Mouse (Mus musculus): Measurements from ENCODE around the gene Tada2b. TPM values are rescaled to one million over a fixed set of nuclear protein-coding genes. Genes with fewer than 3 reads are reported as not detected.

The Tada2b gene
- total RNA-seq, 2 experiments from 2014 or later = 30.8 to 31.0 TPM

DNA sequence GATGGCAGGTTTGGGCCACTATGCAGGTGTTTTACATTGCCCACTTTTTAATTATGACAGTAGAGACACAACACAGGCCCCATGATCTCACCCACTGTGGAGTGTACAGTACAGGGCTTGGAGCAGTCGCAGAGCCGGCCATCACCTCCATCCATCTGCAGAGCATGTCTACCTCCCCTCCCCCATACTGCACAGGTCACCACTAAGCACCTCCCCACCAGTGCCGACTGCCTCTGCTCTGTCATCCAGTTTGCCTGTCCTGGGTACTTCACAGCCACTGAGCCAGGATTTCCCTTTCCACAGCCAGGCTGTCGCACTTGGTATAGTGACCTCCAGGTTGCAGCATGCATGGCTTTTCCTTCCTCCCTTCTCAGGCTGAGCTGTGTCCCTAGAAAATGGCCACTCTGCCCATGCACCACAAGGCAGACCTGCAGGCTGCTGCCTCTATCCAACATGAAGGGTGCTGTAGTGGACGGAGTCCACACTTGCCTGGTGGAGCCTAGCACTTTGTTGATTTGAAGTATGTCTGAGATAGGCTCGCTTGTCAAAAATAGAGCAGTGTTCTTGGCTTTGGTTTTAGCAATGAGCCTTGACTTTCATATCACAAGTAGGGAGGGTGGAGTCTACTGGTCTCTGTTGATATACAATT lies 34.3 kb downstream of the Tada2b start:
- DNase-seq = no peak
- intact Hi-C loops (cut with DNase I) = no loop called here

DNA sequence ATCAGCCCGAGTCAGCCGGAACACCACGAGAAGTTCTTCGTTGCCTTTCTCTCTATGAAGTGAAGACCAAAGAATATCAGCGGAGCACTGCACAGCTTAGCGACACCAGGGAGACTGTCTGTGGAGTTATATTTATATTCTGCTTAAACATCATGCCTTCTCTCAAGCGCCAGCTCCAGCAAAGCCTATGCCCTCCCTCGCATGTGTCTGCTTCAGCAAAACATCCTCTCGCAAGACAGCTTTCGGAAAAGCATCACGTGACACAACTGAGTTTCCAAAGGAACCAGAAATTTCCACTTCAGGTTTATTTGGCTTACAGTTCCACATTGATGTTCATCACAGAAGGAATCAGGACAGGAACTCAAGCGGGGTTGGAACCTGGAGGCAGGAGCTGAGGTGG lies 36.2 kb downstream of the Tada2b start:
- intact Hi-C loops (cut with DNase I) = no loop called here
- no peak for DNase-seq

DNA sequence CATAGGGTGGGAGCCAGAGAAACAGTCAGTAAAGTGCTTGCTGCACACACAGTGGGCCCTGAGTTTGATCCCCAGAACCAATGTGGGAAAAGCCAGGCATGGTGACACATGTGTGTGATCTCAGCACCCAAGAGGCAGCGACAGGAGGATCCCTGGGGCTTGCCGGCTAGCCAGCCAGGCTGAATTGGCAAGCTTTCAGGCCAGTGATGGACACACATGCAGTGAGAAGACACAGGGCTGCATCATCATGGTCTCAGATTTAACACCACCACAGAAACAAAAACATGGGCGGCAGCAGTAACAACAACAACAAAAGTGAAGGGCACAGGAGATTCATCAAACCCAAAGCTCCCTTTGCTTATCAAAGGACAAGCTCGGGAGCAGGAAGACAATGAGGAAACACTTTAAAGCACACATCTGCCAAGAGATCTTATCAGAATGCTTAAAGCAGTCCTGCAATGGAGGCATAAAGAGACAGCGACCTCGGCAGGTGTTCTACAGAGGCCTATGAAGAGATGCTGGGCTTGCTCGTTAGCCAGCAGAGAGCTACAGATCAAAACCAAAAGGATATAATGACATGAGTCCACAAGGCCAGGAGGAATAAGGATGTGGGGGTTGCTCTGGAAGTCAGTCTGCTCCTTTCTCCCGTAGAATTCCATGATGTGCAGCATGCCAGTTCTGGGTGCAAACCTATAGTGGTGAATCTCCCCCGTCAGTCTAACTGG lies 37.8 kb downstream of the Tada2b start:
- DNase-seq = no peak
- intact Hi-C loops (cut with DNase I) = no loop called here

DNA sequence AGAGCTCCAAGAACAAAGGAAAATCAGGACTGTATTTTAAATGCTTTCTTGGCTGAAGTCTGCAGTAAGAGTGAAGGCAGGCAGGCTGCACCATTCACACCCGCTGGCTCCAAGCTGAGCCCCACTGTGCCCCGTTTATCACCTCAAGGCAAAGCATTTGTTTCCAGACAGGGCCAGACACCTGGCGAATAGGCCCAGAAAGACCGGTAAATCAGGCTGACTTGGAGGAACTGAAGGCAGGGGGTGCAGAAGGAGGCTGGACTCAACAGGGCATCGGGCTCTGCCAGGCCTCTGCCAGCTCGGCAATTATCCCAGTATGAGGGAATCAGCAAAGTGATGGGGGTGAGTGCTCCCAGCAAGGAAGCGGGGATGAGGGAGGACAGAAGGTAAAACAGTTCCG lies 39.1 kb downstream of the Tada2b start:
- DNase-seq = peak; percentile 69
- intact Hi-C loops (cut with DNase I) = no loop called here

DNA sequence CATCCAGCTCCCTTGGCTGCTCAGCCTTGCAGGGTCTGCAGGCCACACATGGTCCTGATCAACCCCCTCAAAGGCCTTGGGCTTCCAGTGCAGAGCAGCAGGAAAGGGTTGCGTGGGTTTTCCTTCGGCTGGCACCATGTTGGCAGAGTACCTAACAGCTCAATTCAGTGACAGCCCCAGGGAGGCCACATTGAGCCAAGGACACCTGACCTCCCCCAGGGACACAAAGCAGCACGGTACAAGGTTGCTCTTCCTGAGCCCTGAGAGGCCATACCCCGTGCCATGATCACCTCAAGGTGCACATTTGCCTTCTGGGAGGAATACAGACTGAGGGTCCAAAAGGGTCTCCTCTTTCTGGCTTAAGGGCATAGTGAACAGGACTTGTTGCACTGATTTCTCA lies 39.5 kb downstream of the Tada2b start:
- intact Hi-C loops (cut with DNase I) = no loop called here
- peak; percentile 17 for DNase-seq

DNA sequence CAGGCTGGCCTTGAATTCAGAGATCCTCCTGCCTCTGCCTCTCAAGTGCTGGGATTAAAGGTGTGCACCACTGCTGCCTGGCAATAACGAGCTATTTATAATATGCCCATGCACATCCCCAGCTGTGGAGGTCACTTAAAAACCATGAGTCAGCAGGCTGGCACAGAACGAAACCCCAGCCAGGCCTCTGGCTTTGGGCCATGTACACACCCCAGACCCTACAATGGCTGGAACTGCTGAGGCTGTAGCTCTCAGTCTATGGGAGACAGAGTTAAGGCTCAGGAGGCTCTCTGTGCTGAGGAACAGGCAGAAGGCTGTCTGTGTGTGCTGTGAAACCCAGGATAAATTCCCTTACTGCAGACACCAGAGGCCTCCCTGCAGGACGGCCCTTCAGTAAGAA lies 43.3 kb downstream of the Tada2b start:
- DNase-seq = no peak
- intact Hi-C loops (cut with DNase I) = no loop called here

DNA sequence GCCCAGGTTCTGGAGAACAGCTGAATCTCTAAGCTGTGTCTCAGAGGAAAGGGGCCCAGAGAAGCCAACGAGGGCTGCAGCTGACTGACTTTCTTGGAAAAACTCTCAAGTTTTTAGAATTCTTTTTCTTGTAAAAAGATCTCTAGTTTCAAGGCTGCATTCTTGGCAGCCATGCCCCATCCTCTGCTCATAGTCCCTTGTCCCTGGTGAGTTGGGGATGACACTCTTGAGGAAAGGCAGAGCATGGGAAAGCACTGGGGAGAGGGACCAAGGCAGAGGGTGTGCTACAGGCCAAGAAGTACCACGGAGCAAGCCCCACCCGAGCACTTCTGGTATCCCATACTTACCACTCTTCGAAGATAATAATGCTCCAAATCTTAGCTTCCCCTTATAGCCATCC lies 47.2 kb downstream of the Tada2b start:
- intact Hi-C loops (cut with DNase I) = no loop called here
- DNase-seq = no peak

DNA sequence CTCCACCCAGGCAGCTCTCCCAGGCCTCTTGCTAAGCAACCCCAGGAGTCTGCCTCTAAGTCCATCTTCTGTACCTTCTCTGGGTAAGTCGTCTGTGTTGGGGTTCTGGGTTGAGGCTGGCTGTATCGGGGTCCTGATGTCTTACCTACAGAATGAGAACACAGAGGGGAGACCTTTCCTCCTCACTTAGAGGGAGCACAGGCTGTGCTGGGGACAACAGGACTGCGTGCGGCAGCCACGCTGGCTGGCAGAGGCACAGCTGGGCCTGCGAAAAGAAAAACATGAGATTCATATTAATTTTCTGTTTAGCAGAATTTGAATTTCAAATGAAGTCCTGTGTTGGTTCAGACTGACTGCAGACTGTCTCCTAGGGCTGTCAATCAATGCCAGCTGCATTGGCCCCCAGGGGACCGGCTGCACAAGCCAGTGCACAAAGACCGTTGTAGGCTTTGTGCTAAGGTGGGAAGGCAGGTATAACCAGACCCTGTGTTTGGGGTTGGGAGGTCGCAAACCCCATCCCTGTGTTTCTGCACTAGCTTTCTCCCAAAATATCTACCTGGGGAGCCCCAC lies 49.6 kb downstream of the Tada2b start:
- DNase-seq = no peak
- intact Hi-C loops (cut with DNase I) = no loop called here

DNA sequence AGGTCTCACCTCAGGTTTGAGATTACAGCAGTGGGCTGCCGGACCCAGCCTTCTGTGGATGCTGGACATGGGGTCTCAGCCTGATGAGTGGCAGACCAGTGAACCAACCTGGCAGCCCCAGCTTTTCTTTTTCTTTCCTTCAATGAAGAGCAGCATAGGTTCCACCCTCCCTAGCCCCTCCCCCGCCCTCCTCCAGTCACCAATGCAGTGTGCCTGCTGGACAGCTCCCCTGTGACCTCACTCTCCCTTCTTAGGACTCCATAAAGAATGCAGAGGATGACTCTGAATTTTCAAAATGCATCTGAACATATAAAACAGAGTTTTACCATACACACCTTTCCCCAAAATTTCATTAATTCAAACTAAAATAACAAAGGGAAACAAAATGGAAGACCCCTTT lies 52.4 kb downstream of the Tada2b start:
- DNase-seq = no peak
- intact Hi-C loops (cut with DNase I) = no loop called here

DNA sequence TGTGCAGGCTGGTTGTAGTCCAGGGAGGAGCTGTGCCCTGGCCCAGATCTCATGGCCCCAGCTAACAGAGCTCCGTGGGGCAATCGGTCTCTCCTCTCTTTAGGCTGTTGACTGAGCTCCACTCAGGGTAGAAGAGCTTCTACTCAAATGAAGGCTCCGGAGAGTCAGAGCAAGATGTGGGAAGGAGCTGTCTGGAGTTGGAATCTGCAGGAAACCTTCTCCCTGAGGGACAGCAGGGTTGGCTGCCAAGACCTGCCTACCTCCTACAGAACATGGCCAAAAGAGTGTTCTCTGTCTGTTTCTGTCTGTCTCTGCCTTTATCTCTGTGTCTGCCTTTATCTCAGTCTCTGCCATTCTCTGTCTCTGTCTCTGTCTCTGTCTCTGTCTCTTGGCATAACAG lies 54.5 kb downstream of the Tada2b start:
- intact Hi-C loops (cut with DNase I) = no loop called here
- no peak for DNase-seq

DNA sequence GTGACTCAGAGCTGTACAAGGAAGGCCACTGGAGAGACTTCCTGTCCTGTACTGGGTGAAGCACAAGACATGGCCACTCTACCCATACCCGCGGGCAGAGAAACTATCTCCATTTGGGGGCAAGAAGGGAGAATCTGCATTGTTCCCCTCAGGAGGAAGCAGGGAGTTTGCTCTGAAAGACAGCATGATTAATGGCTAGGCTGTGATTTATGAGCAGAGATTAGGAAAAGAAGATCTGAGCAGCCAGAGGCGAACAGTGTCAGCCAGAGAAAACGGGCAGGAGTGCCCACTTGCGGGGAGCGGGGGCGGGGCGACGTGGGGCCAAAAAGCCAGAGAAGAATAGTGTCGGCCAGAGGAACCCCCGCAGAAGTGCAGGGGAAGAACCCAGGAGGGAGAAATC lies 56.3 kb downstream of the Tada2b start:
- DNase-seq = no peak
- intact Hi-C loops (cut with DNase I) = no loop called here

DNA sequence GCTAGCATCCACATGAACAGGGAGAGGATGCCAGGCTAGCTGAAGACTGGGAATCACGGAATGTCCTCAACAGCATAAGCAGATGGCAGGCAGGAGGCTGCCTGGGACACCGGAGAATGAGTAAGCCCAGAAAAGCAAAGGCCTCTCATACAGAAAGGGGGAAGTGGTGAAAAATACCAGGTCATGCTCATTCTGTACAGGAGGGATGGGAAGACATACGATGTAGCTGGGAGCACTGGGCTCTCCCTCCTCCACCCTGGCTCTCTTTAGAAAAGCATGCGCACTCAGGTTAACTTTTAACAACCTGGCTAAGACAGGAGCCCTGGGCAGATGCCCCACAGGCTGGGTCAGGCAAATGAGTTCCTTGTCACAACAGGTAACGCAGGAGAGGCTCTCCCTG lies 57.7 kb downstream of the Tada2b start:
- no peak for DNase-seq

DNA sequence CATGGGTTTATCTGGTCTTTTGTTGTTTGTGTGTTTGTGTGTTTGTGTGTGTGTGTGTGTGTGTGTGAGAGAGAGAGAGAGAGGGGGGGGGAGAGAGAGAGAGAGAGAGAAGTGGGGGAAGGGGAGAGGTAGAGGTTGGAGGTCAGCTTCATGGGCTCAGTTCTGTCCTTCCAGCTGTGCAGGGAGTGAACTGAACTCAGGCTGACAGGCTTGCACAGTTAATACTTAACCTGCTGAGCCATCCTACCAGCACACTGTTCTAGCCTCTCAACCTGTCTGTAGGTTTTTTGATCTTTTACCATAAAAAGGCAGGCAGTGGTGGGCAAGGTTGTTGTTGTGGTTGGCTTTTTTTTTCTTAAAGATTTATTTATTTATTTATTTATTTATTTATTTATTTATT lies 59.4 kb downstream of the Tada2b start:
- DNase-seq = no peak
- intact Hi-C loops (cut with DNase I) = no loop called here

More for the DNA sequence above, 57.7 kb downstream of the Tada2b start:
- intact Hi-C loops (cut with DNase I) = no loop called here

Other genes starting within 250 kb of the Tada2b start
- 10 to 100 TPM; 33.9 to 35.4 TPM for gene Sorcs2, start 86.1 kb downstream of the Tada2b start, total RNA-seq (2021)
- gene Grpel1, start 19.3 kb downstream of the Tada2b start, total RNA-seq (2021) = 10 to 100 TPM; 20.5 to 21.1 TPM
- 1 to 10 TPM; 1.5 TPM for gene Ccdc96, start 303 bp upstream of the Tada2b start, total RNA-seq (2021)
- 100 to 1,000 TPM; 133 to 136 TPM for gene Tbc1d14, start 109.0 kb upstream of the Tada2b start, total RNA-seq (2021)
- gene D5Ertd579e, start 211.7 kb upstream of the Tada2b start, total RNA-seq (2021) = 10 to 100 TPM; 82.6 to 89.0 TPM

All from left cerebral cortex, postnatal 4 days (tissue).